Mouse (Mus musculus) forebrain, embryonic 16.5 days (tissue): ENCODE measurements around the gene Fam227a. TPM values are rescaled to one million over a fixed set of nuclear protein-coding genes. Genes with fewer than 3 reads are reported as not detected.
A peak's percentile ranks its signal among the peaks of the same experiment; 100 is the strongest.

Source experiments
- ATAC-seq: fragments of 200-750 bp; cut with Nextera tagmentation; 2 replicates; pipeline ENCODE4 v1.8.0; 2017; ENCODE audit warnings: mild to moderate bottlenecking, moderate library complexity
- H3K27ac ChIP-seq: fragments of 300-500 bp; sonication (generic); 2 replicates; pipeline ENCODE4 v1.5.1; 2014; ENCODE audit warnings: low read length, control low read depth
- H3K27me3 ChIP-seq: fragments of 300-500 bp; sonication (generic); replicated peaks from 2 replicates; pipeline ENCODE4 v1.6.1; 2014; ENCODE audit warnings: low read length; ENCODE audit not compliant: control insufficient read depth, insufficient read depth
- H3K36me3 ChIP-seq: fragments of 300-500 bp; sonication (generic); 2 replicates; pipeline ENCODE4 v1.6.1; 2014; ENCODE audit not compliant: control insufficient read depth, insufficient read depth
- H3K4me1 ChIP-seq: fragments of 300-500 bp; sonication (generic); replicated peaks from 2 replicates; pipeline ENCODE4 v1.6.1; 2014; ENCODE audit warnings: low read length; ENCODE audit not compliant: control insufficient read depth, insufficient read depth
- H3K4me2 ChIP-seq: fragments of 300-500 bp; sonication (generic); 2 replicates; pipeline ENCODE4 v1.6.1; 2014; ENCODE audit warnings: mild to moderate bottlenecking, low read length, control low read depth
- H3K4me3 ChIP-seq: fragments of 300-500 bp; sonication (generic); replicated peaks from 2 replicates; pipeline ENCODE4 v1.5.1; 2014; ENCODE audit warnings: mild to moderate bottlenecking, low read length, control low read depth
- H3K9ac ChIP-seq: fragments of 300-500 bp; sonication (generic); replicated peaks from 2 replicates; pipeline ENCODE4 v1.6.1; 2014; ENCODE audit warnings: low read depth, low read length, control low read depth
- H3K9me3 ChIP-seq: fragments of 300-500 bp; sonication (generic); 2 replicates; pipeline ENCODE4 v1.6.1; 2016; ENCODE audit warnings: low read length; ENCODE audit not compliant: control insufficient read depth
- WGBS: fragments of 180-500 bp; shearing (Covaris S2); extraction: QIAGEN DNeasy Blood & Tissue Kit; methylation state at CpG from one replicate; pipeline ENCODE4 v1.1.7; 2014; 5-methylcytosine and 5-hydroxymethylcytosine counted together
- polyA plus RNA-seq: library from polyadenylated mRNA; unstranded; fragments of >200 nt; fragmentation: Nextera tagmentation; extraction: Ambion mirVana; gene quantifications from 2 replicates; pipeline ENCODE4 v1.2.1, GENCODE M21; 2015

Fam227a gene
- polyA plus RNA-seq, 1 experiment from 2014 or later = 4.5 TPM

DNA sequence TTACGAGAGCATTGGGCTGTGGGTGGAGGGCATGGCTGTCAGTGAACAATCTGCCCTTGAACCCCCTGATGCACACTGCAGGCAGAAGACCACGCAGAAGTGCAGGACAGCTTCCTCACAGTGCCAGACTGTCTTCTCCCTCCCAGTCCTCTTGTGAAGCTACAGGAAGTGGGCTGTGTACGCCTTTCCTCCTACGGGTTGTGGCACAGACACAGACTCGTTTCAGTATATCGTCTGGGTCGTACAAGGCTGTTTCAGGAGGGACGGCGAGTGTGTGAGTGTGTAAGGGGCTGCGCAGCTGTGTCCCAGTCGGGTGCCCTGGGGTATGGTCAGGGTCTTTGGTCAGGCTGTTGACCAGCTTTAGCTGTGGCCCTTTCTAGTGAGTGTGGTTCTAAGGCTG, 35.0 kb upstream of the Fam227a start:
- no peak overlapping the region for H3K4me2 ChIP-seq
- no peaks in the 10 kb centered on the region for H3K9me3 ChIP-seq
- WGBS = 95% methylated on average over 11 of the region's 11 CpGs
- peaks cover 31% of the 10 kb centered on the region for H3K4me1 ChIP-seq
- H3K36me3 ChIP-seq = peaks cover 3% of the 10 kb centered on the region; the same call in 1 of the 2 replicates
- no peak overlapping the region for H3K9ac ChIP-seq
- no peak overlapping the region for H3K4me3 ChIP-seq
- no peak overlapping the region for H3K27ac ChIP-seq
- ATAC-seq = no peak
- no peaks in the 10 kb centered on the region for H3K27me3 ChIP-seq

- H3K4me1 ChIP-seq = peaks cover 28% of the 10 kb centered on the region
Measured at GRCm38 (mm10) chr15:79692334-79692733, 33.6 kb upstream of the Fam227a start.

DNA sequence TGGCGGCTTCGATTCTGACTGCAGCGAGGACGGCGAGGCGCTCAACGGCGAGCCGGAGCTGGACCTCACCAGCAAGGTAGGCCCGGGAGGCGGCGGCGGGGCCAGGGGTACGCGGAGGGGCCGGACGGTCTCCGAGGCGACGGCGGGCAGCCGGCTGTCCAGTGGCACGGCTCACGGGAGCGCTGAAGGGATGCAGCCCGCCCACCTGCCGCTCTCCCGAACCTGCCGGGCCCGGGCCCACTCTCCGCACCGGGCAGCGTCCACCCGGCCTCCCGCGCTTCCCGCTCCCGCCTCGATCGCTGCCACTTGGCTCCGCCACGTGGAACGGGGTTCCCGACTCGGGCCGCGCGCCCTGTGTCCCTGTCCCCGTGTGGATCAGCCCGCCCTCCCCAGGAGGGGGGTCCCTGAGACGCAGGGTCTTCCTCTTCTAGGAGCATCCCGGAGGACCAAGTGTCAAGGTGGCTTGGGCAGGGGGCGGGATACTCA, 32.3 kb upstream of the Fam227a start:
- under 1% methylated on average over 51 of the region's 53 CpGs for WGBS
- peaks cover 29% of the 10 kb centered on the region for H3K4me1 ChIP-seq
- peak overlapping the region; percentile 84 for H3K27ac ChIP-seq

More at GRCm38 (mm10) chr15:79692334-79692733, 33.6 kb upstream of the Fam227a start:
- Histone ChIP-seq H3K36me3 (peaks cover 3% of the 10 kb centered on the region; the same call in 1 of the 2 replicates), H3K4me2 (peak overlapping the region; percentile 73), H3K9ac (no peak overlapping the region), H3K9me3 (no peaks in the 10 kb centered on the region), H3K4me3 (no peak overlapping the region), H3K27me3 (no peaks in the 10 kb centered on the region), H3K27ac (no peak overlapping the region)
- 69% methylated on average over 5 of the region's 5 CpGs for WGBS
- no peak for ATAC-seq

GRCm38 (mm10) chr15:79690426-79691022, 31.8 kb upstream of the Fam227a start, which contains the start of gene Gtpbp1:
Gene Gtpbp1 (plus strand): TSS chr15:79690845.
- ATAC-seq = peak; percentile 98
- peak within 1 kb of the TSS; percentile 91 for H3K4me3 ChIP-seq

More for the DNA sequence above, 32.3 kb upstream of the Fam227a start:
- peak overlapping the region; percentile 91 for H3K4me3 ChIP-seq
- peaks cover 3% of the 10 kb centered on the region; the same call in 1 of the 2 replicates for H3K36me3 ChIP-seq
- H3K4me2 ChIP-seq = peak overlapping the region; percentile 73
- H3K27me3 ChIP-seq = no peaks in the 10 kb centered on the region
- peak overlapping the region; percentile 87 for H3K9ac ChIP-seq
- no peaks in the 10 kb centered on the region for H3K9me3 ChIP-seq
- ATAC-seq = peak; percentile 4

GRCm38 (mm10) chr15:79689662-79690425, 31.1 kb upstream of the Fam227a start:
- peaks cover 41% of the 10 kb centered on the region for H3K4me1 ChIP-seq

More at GRCm38 (mm10) chr15:79690426-79691022, 31.8 kb upstream of the Fam227a start, which contains the start of gene Gtpbp1:
- Histone ChIP-seq H3K9ac (peak within 1 kb of the TSS; percentile 87), H3K27me3 (no peaks in the 10 kb centered on the region), H3K9me3 (no peaks in the 10 kb centered on the region), H3K4me1 (peaks cover 34% of the 10 kb centered on the region), H3K36me3 (peaks cover 3% of the 10 kb centered on the region; the same call in 1 of the 2 replicates), H3K4me2 (peak within 1 kb of the TSS; percentile 75), H3K27ac (peak within 1 kb of the TSS; percentile 84)
- WGBS = 0% methylated on average over 45 of the region's 45 CpGs

DNA sequence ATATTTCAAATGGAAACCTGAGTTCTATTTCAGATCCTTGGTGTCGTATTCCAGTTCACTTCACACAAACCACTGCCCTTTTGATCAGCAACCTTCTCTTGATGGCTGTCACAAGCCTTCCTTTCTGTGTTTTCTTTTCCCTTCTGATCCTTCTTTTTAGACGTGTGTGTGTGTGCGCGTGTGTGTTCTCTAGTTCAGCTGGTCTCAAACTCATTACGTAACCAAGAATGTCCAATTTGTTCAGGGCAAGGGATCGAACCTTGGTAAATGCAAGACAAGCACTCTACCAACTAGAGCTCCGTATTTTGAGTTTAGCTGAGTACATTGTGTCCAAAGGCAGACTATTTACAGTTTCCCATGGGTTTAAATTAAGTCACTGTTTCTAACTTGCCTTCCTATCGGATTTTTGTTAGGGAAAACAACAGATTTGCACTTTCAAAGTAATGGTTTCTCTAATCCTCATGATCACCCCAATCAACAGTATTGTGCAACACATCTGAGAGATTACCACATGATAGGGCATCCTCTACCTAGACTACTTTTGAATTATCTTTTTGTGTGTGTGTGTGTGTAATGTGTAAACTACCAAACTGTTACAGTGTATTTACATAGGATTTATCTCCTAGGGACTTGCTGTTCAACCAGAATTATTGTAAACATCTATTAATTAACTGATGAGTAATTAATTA, 29.7 kb upstream of the Fam227a start:
- ATAC-seq = no peak
- H3K4me3 ChIP-seq = peak overlapping the region; percentile 93
- H3K9ac ChIP-seq = peak overlapping the region; percentile 93
- H3K27me3 ChIP-seq = no peaks in the 10 kb centered on the region
- peaks cover 55% of the 10 kb centered on the region for H3K4me1 ChIP-seq
- WGBS = 5% methylated on average over 8 of the region's 8 CpGs
- H3K27ac ChIP-seq = peak overlapping the region; percentile 92
- no peaks in the 10 kb centered on the region for H3K36me3 ChIP-seq
- H3K9me3 ChIP-seq = no peaks in the 10 kb centered on the region
- peak overlapping the region; percentile 92 for H3K4me2 ChIP-seq

More at GRCm38 (mm10) chr15:79689662-79690425, 31.1 kb upstream of the Fam227a start:
- Histone ChIP-seq H3K4me3 (peak overlapping the region; percentile 45), H3K9me3 (no peaks in the 10 kb centered on the region), H3K27me3 (no peaks in the 10 kb centered on the region), H3K36me3 (peaks cover 2% of the 10 kb centered on the region; the same call in 1 of the 2 replicates), H3K9ac (no peak overlapping the region), H3K4me2 (peak overlapping the region; percentile 75), H3K27ac (peak overlapping the region; percentile 44)
- ATAC-seq = no peak
- WGBS = 13% methylated on average over 24 of the region's 24 CpGs

- Histone ChIP-seq H3K4me3 (peak within 1 kb of the TSS; percentile 93), H3K4me1 (peaks cover 61% of the 10 kb centered on the region)
- peak; percentile 29 for ATAC-seq
Measured at GRCm38 (mm10) chr15:79687646-79688267, 29.0 kb upstream of the Fam227a start, which contains the start of gene Josd1. Gene Josd1 (minus strand): TSS chr15:79687919.

GRCm38 (mm10) chr15:79687175-79687574, 28.4 kb upstream of the Fam227a start:
- 0% methylated on average over 33 of the region's 33 CpGs for WGBS
- no peaks in the 10 kb centered on the region for H3K36me3 ChIP-seq
- no peak for ATAC-seq
- H3K27ac ChIP-seq = peak overlapping the region; percentile 92
- H3K4me3 ChIP-seq = peak overlapping the region; percentile 93
- H3K9ac ChIP-seq = peak overlapping the region; percentile 93
- H3K27me3 ChIP-seq = no peaks in the 10 kb centered on the region
- H3K4me2 ChIP-seq = peak overlapping the region; percentile 92
- peaks cover 57% of the 10 kb centered on the region for H3K4me1 ChIP-seq
- H3K9me3 ChIP-seq = no peaks in the 10 kb centered on the region

More at GRCm38 (mm10) chr15:79687646-79688267, 29.0 kb upstream of the Fam227a start, which contains the start of gene Josd1:
- no peaks in the 10 kb centered on the region for H3K36me3 ChIP-seq
- H3K4me2 ChIP-seq = peak within 1 kb of the TSS; percentile 92
- H3K27ac ChIP-seq = peak within 1 kb of the TSS; percentile 92
- H3K27me3 ChIP-seq = no peaks in the 10 kb centered on the region
- no peaks in the 10 kb centered on the region for H3K9me3 ChIP-seq
- peak within 1 kb of the TSS; percentile 93 for H3K9ac ChIP-seq
- under 1% methylated on average over 67 of the region's 72 CpGs for WGBS
